Mouse (Mus musculus): ENCODE results near the gene Slc35d2.

Slc35d2 gene

DNA sequence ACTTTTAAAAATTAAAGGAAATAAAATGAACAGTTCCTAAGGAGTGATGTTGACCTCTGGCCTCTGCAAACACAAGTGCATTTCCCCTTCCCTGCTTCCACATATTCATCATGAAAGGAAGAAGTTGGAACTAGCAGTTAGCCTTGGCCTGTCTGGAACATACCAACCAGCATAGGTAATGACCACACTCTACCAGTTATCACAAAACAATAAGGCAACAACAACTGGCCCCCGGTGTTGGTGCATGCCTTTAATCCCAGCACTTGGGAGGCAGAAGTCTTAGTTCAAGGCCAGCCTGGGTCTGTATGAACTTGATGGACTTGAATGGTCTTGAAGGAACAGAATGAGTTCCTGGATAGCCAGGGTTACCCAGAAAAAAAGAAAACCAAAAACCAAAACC, 18.7 kb downstream of the Slc35d2 start:
- DNase-seq (ENCODE audit: low read depth, low spot score): no peak

DNA sequence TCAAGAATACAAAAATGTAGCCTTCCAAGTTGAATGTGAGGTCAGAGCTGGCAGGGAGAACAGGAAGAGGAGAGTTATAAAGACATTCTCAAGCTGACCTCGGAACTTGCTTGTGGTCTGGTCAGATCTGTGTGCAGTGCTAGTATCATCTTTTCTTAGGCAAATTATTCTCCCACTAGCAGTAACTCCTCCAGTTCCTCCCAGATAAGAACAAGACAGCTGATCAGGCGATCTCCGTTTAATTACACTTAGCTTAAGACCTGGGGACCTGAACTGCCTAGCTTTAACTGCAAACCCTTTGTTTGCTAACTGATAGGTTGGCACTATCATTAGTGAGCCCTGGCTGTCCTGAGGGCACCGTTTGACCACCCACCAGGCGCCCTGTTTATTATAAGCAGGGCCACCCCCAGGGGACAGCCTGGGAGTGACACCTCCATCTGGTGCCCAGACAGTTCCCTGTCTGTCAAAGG, 20.8 kb downstream of the Slc35d2 start:
- DNase-seq (ENCODE audit: low read depth, low spot score): no peak

DNA sequence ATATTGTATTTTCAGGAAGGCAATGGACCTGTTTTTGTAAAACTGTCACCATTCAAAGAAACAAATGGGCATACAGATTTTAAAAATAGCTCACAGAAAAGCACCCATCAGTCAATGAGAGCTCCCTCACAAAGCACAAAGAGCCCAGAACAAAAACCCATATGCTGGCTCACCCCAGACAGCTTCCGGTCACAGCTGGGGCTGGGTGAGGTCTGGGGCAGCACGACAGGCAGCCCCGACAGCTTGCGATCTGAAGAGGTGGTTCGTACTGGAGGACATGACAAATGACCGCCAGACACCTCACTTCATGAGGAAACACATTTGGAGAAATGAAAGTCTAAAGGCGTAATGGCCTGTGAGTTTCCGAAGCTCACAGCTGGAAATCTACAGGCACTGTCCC, 21.6 kb downstream of the Slc35d2 start:
- DNase-seq (ENCODE audit: low read depth, low spot score): no peak

DNA sequence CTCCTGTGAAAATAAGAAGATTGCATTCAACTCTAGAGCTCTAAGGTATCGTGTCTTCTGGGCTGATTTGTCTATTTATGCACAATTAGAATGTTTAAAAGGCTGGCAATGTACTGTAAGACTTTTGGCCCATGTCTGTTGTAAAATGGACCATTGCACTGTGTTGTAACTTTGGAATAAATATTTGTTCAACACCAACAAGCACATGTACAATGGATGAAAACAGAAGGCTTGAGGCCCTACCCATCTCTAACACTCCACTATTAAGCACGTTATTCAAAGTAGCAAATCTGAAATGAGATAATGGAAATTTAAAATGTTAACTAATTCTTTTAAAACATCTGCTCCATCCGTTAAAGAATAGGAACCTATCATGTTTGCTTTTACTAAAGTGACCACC, 22.1 kb downstream of the Slc35d2 start:
- no peak for DNase-seq (ENCODE audit: low read depth, low spot score)

DNA sequence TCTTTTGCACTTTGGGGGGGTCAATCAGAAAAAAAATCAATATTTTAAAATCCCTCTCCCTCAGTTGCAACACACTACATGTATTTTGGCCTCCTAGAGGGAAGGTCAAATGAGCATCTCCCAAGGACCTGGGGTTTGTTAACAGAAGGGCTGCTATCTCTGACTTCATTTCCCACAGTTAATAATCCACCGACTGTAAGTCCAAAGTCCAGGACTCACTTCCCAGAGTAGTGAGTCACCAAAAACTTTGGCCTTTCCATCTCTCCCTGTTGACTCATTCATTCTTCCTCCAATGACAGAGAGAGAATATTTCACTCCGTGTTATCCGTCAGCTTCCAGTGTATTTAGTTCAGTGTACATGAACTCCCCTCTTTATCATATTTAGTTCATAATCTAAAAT, 23.5 kb downstream of the Slc35d2 start:
- no peak for DNase-seq (ENCODE audit: low read depth, low spot score)

DNA sequence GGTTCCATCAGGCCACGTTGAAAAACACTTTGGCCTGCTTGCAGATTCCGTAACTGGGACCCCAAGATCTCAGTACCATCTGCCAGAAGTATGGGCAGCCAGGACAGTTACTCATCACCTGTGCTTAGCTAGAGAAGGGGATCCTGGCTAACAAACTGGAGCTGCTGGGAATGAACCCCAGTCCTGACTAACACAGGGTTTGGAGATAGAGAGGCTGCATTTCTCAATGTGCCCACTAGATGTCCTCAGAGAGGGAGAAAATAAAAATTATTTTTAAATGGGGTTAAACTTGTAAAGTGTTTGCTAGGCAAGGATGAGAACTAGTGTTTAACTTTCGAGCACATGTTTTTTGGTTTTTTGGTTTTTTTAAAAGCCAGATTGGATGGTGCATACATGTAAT, 29.0 kb downstream of the Slc35d2 start:
- DNase-seq (ENCODE audit: low read depth, low spot score): no peak

DNA sequence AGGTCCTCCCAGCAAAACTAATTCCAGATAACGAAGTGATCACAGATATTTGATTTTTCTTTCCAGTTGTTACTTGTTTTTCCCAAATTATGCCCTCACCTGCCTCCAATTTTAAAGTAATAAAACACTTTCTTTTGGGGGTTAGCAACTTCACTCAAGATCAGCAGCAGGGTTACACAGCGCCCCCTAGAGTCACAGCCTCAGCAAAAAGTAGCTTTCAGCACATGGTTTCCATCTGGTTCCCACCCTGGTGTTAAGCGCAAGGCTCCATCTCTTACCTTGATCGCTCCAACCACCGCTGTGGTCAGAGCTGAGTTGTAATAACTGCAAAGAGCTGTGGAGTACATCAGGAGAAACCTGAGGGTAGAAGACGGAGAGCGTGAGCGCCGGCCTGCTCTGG, 30.2 kb downstream of the Slc35d2 start:
- no peak for DNase-seq (ENCODE audit: low read depth, low spot score)

DNA sequence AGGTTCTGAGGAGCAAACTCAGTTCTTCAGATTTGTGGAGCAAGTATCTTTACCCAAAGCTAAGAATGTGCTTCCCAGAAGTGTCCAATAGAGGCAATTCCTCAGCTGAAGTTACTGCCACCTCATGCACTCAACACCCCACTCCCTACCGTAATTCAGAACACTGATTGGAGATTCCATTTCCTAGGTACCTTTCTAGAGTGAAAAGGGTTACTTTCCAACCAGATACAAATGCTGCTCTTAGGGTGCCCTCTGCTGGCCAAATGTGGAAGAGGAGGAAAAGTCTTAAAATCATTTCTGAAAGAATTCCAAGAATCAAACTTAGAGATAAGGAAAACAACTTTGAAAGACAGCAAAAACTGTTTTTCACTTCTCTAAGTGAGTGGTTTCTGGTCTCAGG, 35.8 kb downstream of the Slc35d2 start:
- DNase-seq (ENCODE audit: low read depth, low spot score): peak; percentile 6

DNA sequence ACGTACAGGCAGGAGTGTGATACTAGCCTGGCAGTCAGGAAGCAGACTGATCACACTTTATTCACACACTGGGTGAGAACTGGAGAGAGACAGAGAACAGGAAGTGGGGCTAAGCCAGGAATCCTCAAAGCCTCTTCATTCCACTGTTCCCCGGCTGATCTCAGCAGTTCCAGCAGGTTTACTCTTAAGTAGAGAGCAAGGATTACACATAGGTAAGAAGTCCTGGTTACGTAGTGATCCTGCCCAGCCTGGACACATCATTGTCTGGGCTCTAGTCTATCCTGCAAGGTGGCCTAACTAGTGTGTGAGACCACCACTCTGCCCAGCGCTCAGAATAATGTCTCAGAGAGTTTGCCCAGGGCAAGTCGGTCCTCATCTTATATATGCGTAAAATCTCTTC, 36.4 kb downstream of the Slc35d2 start:
- DNase-seq (ENCODE audit: low read depth, low spot score): no peak

DNA sequence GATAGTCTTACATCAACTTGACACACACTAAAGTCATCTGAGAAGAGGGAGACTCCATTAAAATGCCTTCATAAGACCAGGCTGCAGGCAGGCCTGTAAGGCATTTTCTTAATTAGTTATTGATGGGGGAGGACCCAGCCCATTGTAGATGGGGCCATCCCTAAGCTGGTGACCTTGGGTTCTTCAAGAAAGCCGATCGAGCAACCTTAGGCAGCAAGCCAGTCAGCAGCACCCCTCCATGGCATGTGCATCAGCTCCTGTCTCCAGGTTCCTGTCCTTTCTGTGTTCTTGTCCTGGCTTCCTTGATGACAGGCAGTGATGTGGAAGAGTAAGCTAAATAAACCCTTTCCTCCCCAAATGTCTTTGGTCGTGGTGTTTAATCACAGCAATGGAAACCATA, 37.0 kb downstream of the Slc35d2 start:
- DNase-seq (ENCODE audit: low read depth, low spot score): no peak

DNA sequence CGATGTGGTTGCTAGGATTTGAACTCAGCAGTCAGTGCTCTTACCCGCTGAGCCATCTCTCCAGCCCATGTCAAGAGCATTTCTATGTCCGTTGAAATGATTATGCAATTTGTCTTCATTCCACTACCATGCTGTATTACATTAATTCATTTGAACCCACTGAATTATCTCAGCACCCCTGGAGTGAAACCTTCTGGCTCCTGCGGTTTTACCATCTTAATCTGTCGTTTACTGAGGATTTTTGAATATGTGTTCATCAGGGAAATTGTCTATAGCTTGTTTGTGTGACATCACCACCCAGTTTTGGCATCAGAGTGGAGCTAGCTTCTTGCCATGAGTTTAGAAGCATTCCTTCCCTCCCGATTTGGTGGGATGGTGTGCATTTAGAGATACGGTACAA, 38.2 kb downstream of the Slc35d2 start:
- DNase-seq (ENCODE audit: low read depth, low spot score): no peak

DNA sequence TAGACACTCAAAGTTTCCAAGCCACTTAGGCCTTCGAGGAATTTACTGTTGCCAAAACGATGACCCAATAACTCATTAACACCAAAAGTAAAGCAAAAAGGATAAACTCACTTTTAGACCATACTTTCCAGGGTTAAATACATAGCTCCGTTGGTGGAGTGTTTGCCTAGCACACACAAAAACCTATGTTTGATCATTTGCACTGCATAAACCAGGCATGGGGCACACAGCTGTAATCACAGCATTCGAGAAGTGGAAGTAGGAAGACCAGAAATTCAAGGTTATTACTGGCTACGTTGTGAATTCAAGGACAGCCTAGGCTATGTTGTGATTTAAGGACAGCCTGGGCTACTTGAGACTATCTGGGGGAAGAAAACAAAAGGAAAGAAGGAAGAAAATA, 38.9 kb downstream of the Slc35d2 start:
- no peak for DNase-seq (ENCODE audit: low read depth, low spot score)

DNA sequence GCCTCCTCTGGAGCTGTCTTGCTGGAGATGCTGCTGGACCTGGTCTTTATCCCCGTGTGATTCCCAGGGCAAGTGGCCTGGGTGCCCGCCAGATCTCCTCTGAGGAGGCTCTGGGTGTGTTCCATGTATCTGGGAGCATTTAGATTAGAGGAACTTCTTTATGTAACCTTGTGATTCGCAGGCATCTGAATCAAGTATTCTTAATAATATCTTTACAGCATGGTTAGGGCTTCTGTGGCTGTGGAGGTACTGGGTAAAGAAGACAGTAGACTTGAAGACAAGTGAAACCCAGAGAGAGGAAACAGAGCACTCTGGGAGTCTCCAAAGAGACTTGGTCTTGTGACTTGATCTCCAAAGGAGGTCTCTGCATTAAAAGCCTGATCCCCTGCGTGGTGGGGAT, 40.0 kb downstream of the Slc35d2 start, which contains the start of gene Hsd17b3:
Gene Hsd17b3 (minus strand): TSS at position 101 of the 400 bp plus-strand sequence.
- no peak for DNase-seq (ENCODE audit: low read depth, low spot score)

DNA sequence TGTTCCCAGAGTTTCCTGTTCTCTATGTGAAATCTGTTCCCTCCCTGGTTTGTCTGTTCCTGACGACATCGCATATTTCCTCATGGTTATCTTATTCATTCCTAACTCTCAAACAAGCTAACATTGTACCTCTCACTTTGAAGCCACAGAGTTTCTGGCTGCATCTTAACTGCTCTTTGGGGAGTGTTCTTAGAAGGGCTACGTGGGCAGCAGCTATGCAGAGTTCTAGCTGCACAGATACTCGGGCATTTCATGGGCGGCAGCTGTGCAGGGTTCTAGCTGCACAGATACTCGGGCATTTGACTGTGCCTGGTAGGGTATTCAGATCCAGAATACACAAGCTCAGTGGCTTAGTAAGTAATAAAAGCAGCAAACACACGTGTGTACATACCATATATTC, 41.1 kb downstream of the Slc35d2 start:
- DNase-seq (ENCODE audit: low read depth, low spot score): no peak

DNA sequence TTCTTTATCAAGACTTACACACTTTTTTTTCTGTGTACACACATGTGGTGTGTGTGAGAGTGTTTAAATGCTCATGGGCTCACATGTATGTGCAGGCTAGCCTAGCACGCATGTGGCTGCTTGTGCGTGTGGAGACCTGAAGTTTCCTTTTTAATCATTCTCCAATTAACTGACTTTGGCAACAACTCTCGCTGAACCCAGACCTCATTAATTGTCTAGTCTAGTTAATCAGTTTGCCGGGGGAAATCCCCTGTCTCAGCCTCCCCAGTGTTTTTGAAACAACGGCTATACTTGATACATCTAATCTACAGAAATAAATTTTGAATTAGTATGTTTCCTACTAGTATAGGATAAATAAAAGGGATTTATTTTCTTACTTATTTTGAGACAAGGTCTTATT, 43.1 kb downstream of the Slc35d2 start:
- DNase-seq (ENCODE audit: low read depth, low spot score): no peak

DNA sequence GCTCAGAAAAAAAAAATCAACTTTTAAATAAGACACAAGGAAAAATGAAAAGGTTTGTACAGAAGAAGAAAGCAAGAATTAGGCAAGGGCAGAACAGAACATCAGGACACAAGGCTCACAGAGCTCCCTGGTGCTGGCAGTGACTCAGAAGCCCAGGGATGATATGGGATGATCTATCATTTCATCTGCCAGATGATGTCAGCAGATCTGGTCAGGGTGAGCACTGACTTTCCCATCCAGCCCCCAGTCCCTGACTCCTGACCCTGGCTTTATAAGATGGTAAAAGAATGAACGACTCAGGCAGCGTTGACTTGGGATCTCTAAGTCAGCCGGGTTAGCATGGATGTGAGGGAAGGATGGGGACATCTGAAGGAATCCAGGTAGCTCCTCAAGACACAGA, 45.8 kb downstream of the Slc35d2 start:
- DNase-seq (ENCODE audit: low read depth, low spot score): no peak

DNA sequence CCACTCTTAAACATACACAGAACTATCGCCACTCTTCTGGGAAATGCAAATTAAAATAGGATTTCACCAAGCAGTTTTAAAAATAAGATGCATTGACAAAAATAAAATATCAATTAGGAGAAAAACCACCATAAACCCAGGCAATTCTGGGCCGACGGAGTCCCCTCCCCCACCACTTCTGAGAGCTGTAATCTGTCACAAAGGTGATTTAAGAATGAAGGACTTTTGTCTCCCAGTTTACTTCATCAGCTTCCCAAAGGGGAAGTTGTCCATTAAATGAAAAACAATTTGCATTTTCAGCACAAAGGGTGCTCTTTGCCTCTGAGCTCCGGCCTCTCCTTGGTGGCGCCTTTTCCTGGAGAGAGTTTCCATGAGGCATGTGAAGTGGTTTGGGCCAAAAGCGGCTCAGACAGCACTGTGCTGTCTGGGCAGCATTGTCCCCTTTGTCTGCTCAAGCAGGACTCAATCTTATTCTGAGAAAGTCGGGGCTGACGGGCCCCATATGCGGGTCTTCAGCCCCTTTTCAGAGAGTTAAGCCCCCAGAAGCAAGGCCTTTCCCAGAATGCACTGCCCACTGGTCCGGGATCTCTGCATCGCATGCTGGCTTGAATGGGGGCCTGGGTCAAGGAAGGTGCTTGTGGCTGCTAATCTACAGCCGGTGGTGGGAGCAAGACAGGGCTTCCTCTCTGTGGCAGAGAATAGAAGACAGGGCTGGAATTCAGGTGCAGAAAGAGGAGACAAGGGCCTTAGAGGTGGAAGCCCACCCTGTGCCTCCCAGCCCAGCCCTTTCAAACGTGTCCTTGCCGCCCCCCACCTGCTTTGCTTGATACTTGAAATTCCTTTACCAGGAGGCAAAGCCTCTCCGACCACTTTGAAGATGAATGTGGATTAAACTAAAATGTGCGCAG, 47.9 kb downstream of the Slc35d2 start:
- no peak for DNase-seq (ENCODE audit: low read depth, low spot score)

DNA sequence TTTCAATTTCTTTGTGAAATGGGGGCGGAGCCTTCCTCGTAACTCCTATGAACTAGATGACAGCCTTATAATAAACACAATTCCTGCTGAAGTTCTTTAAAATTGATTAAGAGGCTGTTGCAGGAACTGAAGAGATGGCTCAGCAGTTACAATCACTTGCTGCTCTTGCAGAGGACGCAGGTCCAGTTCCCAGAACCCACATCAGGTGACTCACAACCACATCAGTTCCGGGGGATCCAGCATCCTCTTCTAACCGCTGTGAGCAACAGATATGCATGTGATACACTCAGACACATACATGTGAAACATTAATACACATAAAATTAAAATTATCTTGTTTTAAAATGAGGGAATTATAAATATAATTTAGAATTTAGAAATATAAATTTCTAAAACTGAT, 51.6 kb downstream of the Slc35d2 start:
- DNase-seq (ENCODE audit: low read depth, low spot score): no peak

DNA sequence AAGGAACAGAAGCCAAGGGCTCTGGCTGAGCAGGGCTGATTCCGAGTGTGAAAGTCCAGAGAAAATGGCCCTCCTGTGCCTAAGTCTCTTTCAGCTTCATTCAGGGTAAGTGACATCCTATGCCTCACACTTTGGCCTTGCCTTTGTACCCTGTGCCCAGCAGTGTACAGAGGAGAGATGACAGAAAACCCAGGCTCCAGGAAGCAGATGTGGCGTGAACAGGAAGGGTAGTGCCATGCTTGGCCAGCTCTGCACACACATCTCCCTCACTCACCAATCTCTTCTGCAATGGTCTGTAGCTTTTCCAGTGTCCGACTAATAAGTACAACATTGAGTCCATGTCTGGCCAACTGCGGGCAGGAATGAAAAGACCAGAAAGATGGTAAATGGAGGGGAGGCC, 53.1 kb downstream of the Slc35d2 start:
- DNase-seq (ENCODE audit: low read depth, low spot score): no peak

DNA sequence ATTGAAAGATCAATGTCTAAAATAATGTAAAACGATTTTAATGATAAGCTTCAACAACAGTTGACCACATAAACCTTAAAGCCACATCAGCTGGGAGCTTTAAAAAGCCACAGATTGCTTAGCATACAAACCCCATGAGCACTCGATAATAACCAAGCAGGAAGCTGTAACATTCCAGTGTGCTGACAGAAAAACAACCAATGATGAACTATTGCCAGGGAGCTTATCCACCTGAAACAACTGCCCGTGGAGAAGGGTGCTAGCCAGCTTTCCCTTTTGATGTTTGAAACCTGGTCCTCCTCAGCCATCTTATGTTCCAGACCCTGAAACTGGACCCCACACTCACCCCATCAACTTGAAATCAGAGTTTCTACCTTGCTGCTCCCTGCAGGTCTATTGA, 62.5 kb downstream of the Slc35d2 start:
- no peak for DNase-seq (ENCODE audit: low read depth, low spot score)

DNA sequence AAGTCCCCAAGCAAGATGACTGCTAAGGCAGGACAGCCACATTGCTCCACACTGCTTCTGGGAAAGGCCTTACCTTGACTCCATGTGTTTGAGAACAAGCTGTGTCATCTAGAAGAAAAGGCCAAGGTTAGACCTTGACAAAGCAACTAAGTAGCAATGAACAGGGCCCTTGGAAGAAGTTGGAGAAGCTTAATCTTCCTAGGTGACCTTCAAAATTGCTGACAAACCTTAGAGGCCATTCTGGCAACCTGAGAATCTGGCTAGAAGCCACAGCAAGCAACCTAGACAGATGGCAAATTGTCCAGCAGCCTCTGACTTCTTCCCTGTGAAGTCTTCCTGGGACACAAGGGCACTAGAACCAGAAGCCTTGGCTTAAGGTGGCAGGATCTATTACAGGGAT, 64.9 kb downstream of the Slc35d2 start:
- DNase-seq (ENCODE audit: low read depth, low spot score): no peak

DNA sequence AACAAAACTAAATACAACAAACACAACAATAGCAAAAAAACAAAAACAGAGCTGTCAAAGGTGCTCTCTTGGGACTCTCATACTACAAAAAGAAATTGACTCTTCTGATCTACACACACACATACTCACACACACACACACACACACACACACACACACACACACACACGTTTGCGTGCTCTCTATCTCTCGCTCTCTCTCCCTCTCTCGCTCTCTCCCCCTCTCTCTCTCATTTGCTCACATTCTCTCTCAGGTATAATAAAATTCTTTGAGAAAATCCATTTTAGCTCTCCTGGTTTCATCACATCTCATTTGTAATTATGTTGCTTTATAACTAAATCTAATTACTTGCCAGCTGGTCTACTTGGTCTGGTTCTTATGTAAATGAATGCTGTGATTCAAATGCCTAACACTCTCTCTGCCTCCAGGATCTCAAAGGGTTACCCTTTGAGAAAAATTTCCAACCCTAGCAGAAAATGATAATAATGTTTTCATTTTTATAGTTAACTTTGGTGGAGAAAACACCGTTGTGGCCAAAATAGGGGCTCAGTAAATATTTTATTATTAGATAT, 68.1 kb downstream of the Slc35d2 start:
- DNase-seq (ENCODE audit: low read depth, low spot score): no peak

DNA sequence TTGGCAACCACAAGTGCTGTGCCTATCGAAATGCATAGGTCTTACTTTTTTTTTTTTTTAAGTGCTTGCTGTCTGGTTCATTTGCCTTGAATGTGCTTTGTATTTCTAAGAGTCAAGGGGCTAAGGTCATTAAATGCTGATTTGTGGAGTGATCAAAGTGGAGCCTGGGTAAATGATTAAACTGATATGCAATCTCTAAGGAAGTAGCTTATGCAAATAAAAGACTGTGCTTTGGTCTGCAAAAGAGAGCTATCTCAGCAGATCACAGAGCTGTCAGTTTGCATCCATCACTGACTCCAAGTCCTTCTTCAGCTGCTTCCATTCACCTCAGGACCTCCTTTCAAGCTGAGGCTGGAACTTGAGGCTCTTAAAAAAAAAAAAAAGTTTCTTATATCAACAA, 75.2 kb downstream of the Slc35d2 start:
- no peak for DNase-seq (ENCODE audit: low read depth, low spot score)
